Mouse (Mus musculus) R1 (cell line): ENCODE measurements around the gene Olfr781.
A peak's percentile ranks its signal among the peaks of the same experiment; 100 is the strongest.
"Not testable (repeated sequence)": the region's sequence is repeated elsewhere in the genome, so short reads cannot be mapped to it uniquely, and the experiment has no call there.

Source experiments
- DNase-seq: peaks from one replicate; pipeline ENCODE4 v3.0.0-alpha.2; 2018; ENCODE audit warnings: low read depth, low spot score

Olfr781 gene

DNA sequence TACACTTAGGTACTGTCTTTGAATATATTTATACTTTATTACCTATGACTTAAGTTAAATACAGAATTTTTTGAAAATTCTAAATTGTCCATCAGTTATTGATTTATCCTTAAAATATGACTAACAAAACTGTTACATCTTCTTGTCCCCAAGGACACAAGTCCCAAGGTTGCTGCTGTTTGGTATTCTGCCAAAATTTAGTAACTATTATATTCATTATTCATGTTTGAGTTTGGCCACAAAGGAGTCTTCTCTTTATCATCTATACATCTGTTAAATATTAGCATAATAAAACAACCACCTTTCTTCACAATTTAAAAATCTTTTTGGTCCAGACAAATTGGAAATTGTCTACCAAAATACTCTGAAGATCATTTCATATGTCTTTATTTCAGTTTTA is at the start of gene Olfr781:
Gene Olfr781 (plus strand): TSS at position 301 of the 400 bp plus-strand sequence.
- DNase-seq, result no peak

DNA sequence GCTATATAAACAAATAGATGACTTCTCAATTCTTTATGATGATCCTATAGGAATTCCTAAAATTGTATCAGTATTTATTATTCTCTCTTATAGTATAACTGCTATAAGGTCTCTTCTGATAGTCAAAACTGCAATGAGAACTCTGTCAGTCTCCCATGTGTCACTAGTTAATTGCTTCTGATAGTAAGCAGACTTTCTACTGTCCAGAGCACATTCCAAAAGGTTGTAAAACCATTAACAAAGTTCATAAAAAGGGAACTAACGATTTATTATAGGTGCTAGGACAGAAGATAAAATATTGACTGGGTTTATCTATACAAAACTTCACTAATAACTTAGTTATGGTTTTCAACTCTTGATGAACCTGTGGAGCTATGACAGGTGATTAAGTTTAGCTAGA is 15.7 kb upstream of the Olfr781 start:
- DNase-seq, result not testable (repeated sequence)

DNA sequence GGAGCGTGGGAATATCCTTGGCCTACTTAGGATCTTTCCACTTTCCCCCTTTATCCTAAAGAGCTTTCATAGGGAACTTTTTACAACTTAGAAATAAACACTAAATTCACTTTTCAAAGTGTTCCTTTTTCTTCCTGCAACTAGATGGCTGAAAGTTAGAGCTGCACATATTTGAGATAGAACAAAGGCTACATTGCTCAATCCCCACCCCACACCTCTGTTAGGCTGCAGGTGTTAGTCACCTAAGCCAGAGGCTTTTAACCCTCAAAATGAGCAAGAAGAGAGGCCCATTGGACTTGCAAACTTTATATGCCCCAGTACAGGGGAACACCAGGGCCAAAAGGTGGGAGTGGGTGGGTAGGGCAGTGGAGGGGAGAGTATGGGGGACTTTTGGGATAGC is 15.1 kb upstream of the Olfr781 start:
- not testable (repeated sequence) for DNase-seq

DNA sequence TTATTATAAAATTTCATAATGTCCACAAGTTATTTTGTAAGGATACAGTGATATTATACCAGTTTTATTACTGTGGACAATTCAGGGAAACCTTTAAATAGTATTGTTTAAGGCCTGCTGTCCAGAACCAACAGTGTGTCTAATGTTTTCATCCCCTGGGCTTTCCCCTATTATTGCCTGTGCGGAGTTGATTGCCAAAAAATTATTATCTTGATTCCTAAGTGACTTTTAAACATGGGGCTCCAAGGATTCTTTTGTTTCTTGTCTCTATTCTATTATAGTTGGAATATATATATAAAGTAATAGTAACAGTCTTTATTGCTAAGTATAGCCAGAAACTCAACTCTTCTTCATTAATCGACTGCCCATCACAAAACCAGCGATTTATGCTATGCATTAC is 10.8 kb upstream of the Olfr781 start, which contains the start of gene Olfr780:
Gene Olfr780 (plus strand): TSS at position 301 of the 400 bp plus-strand sequence.
- DNase-seq, result no peak

DNA sequence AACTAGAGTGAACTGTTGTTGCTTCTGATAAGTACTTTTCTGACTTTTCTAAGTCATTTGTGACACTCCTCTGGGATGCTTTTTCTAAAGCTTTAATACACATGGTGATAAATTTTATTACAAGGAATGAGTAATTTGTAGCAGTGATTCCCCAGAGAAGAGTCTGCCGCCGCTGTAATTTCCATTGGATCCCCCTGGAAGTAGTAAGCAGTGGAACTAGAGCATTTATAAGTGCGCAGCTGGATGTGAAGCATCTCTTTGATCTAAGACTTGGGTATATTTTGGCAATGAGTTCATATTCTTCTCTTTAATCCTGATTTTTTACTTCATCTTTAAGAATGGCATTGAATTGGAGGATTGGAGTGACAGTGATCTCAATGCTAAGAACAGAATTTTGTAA is 19.9 kb downstream of the Olfr781 start, which contains the start of gene Olfr782:
Gene Olfr782 (plus strand): TSS at position 301 of the 400 bp plus-strand sequence.
- DNase-seq, result no peak

DNA sequence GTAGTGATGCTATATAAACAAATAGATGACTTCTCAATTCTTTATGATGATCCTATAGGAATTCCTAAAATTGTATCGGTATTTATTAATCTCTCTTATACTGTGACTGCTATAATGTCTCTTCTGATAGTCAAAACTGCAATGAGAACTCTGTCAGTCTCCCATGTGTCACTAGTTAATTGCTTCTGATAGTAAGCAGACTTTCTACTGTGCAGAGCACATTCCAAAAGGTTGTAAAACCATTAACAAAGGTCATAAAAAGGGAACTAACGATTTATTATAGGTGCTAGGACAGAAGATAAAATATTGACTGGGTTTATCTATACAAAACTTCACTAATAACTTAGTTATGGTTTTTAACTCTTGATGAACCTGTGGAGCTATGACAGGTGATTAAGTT is 23.8 kb downstream of the Olfr781 start:
- DNase-seq, result not testable (repeated sequence)

DNA sequence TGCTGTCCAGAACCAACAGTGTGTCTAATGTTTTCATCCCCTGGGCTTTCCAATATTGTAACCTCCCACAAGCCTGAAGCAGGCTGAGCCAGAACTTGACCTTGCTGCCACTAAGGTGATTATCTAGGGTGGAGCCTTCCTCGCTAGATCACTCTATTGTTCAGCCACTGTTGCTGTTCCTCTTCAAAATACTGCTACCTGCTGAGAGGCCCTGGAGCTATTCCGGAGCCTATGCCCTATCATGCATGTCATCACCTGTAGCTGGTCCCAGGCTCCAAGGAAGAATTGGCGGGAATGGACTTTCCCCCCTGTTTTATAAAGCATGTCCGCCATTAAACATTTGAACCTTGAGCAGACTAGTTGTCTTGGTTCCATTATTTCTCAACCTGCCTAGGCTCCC is 27.8 kb downstream of the Olfr781 start:
- peak; percentile 63 for DNase-seq

DNA sequence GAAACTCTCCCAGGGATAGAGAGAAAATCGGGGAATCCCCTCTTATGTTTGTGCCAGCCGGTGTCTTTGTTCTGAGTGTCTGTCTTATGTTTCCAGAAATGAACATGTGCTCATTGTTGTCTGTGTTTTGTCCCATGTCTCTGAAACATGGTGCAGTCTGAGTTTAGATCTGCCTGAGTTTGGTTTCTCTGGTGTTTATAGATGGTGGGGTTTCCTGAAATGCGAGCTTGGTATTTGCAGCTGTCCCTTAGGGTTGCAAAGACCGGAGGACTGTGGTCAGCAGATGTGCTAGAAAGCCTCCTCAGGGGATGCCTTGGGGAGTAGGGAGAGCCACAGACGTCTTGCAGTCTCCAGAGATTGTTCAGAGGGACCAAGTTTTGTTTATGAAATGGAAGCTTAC is 28.7 kb downstream of the Olfr781 start:
- no peak for DNase-seq

DNA sequence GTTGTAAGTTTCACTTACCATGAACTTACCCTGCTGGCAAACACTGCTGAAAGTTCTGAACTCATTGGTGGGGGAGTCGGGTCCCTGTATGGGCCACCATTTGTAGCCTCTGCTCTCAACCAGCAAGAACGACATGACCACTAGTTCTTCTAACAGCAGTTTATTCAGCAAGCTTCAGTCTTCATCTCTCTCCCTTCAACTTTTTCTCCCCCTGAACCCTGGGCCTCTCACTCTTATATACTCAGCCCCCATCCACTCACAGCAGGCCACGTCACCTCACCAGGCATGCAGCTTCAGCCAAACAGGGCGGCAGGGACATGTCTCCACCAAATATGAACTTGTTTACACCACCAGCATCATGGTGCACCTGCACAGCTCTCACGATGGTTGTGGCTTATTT is 45.4 kb downstream of the Olfr781 start:
- not testable (repeated sequence) for DNase-seq
